Mouse (Mus musculus) G1E (cell line): Measurements from ENCODE around the gene Gm36176.

ENCODE experiments used
- CTCF ChIP-seq: IDR thresholded peaks from 2 replicates; pipeline ENCODE4 v1.5.1; 2012; ENCODE audit warnings: low read depth, low read length, inconsistent platforms, mixed read lengths
- GATA1 ChIP-seq: IDR thresholded peaks from 2 replicates; pipeline ENCODE4 v1.6.1; 2012; ENCODE audit warnings: borderline replicate concordance, low read length, inconsistent platforms, mixed read lengths
- GATA2 ChIP-seq: IDR thresholded peaks from 2 replicates; pipeline ENCODE4 v1.6.1; 2012; ENCODE audit warnings: low read depth, low read length, inconsistent platforms, borderline replicate concordance
- POLR2AphosphoS5 ChIP-seq: IDR thresholded peaks from 2 replicates; pipeline ENCODE4 v1.6.1; 2012; ENCODE audit warnings: low read depth, low read length, inconsistent platforms; ENCODE audit not compliant: insufficient replicate concordance

DNA sequence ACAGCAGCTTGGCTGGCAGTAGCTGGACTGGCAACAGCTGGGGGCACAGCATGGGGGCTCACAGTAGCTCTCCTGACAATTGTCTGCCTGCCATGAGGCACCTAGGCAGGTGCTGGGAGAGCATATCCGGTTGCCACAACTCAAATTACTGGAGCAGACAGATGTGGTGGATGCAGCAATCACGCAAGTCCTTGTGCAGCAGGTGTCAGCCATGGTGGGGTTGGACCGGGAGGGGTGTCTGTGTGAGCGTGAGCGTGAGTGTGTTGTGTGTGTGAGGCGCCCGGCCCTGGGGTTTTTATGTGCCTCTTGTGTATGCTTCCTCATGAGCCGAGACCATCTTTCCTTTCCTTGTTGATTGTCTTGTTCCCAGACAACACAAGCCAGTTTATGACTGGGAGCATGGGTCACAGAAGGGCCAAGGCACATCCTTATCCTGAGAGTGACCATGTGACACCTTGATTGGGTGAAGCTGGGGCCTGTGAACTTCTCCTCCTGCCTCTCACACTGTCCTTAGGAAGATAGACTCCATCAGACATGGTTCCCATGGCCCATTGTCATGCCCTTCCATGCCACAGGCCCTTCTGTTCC lies 47.6 kb upstream of the Gm36176 start, which contains the start of gene Gm19668:
- TF ChIP-seq CTCF (no peak), GATA1 (no peak), GATA2 (no peak), POLR2AphosphoS5 (no peak)
